Mouse (Mus musculus) central nervous system, embryonic 18 days (tissue): ENCODE results near the gene Pigg. TPM values are rescaled to one million over a fixed set of nuclear protein-coding genes. Genes with fewer than 3 reads are reported as not detected.

Experiments
- polyA plus RNA-seq: library from polyadenylated mRNA; depleted of rRNA; stranded (reverse); fragments of >200 nt; gene quantifications from 2 replicates; pipeline ENCODE4 v1.2.3, GENCODE M21; 2012; rRNA removed

The Pigg gene
- 5.7 and 6.2 TPM in 2 replicates for polyA plus RNA-seq

DNA sequence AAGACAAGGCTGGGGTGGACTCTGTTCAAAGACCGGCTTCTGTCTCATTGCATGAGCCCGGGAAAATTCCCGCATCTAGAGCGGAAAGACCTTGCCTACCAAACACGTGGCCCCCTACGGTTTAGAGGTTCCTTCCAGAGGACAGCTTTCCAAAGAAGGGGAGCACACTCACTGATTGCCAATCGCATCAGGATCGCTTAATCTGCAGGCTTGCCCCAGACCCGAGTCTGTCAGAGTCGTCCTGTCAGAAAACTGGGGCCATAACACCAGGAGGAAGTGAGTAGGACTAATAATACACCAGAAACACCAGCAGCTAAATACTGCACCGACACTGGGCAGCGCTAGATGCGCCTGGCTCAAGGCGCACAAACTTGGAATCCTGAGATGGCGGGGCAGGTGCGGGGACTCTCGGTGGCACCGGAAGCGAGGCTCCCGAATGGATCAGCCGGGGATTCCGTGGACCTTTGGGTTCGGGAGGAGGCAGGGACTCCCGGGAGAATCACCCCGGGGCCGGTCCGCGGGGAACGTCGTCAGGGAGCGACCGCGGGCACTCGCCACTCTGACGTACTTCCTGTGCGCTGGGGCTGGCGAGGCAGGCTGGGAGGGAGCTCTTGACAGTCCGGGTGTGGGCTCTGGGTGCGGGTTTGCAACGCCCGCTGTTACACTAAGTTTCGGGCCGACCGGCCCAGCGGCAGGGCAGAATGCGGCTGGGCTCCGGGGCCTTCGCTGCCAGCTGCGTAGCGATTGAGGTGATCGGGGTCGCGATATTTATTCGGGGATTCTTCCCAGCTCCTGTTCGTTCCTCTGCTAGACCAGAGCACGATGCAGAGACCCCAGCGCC lies at the start of gene Pigg:
TSS of gene Pigg (plus strand) at position 386 of the 841 bp plus-strand sequence.

DNA sequence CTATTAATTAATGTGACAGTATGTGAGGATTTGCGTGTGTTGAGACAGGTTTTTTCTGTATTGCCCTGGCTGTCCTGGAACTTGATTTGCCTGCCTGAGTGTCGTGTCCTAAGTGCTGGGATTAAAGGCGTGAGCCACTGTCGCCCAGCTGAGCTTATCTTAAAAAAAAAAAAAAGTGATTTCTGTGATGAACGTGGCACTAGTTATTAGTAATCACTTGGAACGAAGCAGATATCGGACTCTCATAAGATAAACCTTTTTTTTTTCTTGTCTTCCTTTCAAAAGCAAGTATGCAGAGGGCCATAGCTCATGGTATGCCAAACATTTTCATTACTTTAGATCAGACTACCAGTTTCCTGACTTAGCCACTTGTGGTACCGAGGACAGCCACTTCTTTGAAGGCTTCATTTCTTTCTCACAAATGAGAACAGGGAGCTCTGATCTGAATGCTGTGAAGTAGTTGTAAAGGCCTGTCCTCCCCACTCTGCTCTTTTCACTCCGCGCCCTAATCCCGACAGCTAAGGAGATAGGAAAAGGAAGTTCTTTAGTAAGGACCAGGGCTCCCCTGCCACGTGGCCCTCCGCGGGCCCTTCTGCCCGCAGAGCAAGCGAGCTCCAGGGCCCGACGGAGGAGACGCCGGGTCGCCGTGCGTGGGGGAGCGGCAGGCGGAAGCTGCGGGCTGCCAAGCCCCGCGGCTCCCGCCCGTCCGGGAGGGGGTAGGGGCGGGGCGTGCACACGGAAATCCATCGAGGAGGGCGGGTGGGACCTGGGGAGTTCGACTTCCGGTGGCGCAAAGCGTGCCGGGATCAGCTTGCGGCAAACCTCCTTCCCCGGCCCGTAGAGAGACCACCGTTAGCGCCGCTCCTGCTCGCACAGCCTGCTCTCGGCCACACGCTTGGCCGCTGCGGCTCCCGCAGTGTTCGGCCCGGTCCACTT lies 44.0 kb upstream of the Pigg start, which contains the start of gene Dr1:
TSS of gene Dr1 (plus strand) at position 771 of the 936 bp plus-strand sequence.

GRCm38 (mm10) chr5:108367871-108368332 lies 55.5 kb downstream of the Pigg start, which contains the start of gene Gm42517:
TSS of gene Gm42517 (minus strand) at chr5:108367922.

GRCm38 (mm10) chr5:108388201-108388600 lies 75.8 kb downstream of the Pigg start, which contains the start of gene Pde6b:
TSS of gene Pde6b (plus strand) at chr5:108388391.

Other genes starting within 250 kb of the Pigg start
- 66.7 and 67.7 TPM in 2 replicates for gene Mtf2, start 246.9 kb upstream of the Pigg start, polyA plus RNA-seq
- 13.2 and 13.3 TPM in 2 replicates for gene Tmed5, start 180.0 kb upstream of the Pigg start, polyA plus RNA-seq
- gene Ccdc18, start 179.7 kb upstream of the Pigg start, polyA plus RNA-seq, result 0.71 and 0.82 TPM in 2 replicates
- gene Dr1, start 43.7 kb upstream of the Pigg start, polyA plus RNA-seq, result 33.6 and 37.9 TPM in 2 replicates
- gene Gm42517, start 55.3 kb downstream of the Pigg start, polyA plus RNA-seq, result 26.8 and 28.5 TPM in 2 replicates
- gene Pde6b, start 75.8 kb downstream of the Pigg start, polyA plus RNA-seq, result 0.03 TPM in 1 of 2 replicates, not detected in the other
- 217 and 232 TPM in 2 replicates for gene Atp5k, start 121.8 kb downstream of the Pigg start, polyA plus RNA-seq
- 0.64 and 0.69 TPM in 2 replicates for gene Mfsd7a, start 136.3 kb downstream of the Pigg start, polyA plus RNA-seq
- 30.9 and 34.2 TPM in 2 replicates for gene Pcgf3, start 148.6 kb downstream of the Pigg start, polyA plus RNA-seq
- 34.0 and 34.5 TPM in 2 replicates for gene Cplx1, start 237.4 kb downstream of the Pigg start, polyA plus RNA-seq